Mouse (Mus musculus) c-Kit-positive CD71-positive TER-119-positive erythroid progenitor cells, embryonic 14.5 days (primary cell): ENCODE measurements at regions not wholly inside any gene's neighbourhood (a gene's known extent, or its start where the extent isn't known, plus 50 kb on each side); places are given as distances from the start of the nearest gene placed in this dataset.

Experiments
- DNase-seq: peaks from one replicate; pipeline ENCODE4 v3.0.0-alpha.2; 2013; ENCODE audit warnings: low spot score

- DNase-seq = no peak
These were observed 959.6 kb downstream of the Gsdmc2 start for GRCm38 (mm10) chr15:62885331-62885730.

DNA sequence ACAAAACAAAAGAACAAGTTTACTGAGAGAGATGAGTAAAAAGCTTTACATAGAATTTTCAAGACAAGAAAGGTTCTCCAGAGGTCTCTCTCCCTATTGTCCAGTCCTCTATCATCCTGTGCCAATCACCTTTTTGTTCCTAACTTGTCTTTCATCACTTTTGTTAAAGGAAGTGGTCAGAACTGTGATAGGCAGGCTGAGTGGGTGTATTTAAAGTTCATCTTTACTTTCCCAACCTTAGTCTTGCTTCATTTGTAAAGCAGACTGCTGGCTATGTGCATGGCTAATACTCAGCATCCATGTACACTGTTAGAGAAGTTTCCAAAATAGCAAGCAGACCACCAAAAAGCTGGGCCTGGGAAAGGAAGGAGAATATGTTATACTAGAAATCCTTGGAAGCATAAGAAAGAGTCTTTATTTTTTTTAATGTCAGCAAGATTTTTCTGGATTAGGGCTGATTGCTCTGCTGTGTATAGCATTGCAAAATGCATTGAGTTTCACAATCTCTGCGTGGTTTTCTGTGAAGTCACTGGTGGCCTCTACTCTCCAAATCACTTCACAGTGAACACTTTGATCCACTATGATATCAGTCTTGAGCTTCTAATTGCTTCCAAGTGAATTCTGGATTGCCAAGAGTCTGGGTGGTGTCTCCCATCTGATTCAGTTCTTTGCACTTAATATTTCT lies 973.8 kb downstream of the Gsdmc2 start:
- no peak for DNase-seq

- DNase-seq = no peak
These were observed 982.4 kb downstream of the Gsdmc2 start for GRCm38 (mm10) chr15:62862574-62862973.

- DNase-seq = no peak
These were observed 983.6 kb downstream of the Gsdmc2 start for GRCm38 (mm10) chr15:62861422-62861821.

DNA sequence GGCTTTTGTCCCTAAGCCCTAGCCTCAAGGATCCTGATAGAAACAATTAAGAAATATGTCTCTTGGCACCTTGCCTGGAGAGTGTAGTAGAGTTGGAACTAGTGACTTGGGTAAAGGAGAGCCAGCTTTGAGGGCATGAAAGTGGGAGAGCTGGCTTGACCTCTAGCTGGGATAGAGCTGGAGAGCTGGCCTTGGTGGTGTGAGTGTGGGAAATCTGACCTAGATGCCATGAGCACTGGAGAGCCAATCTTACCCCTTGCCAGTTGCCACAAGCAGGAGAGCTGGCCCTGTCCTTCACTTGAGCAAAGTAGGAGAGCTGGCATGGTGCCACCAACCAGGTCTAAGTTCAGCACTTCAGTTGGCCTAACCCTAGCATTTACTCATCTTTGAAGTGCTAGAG lies 995.7 kb downstream of the Gsdmc2 start:
- DNase-seq = no peak

- no peak for DNase-seq
These were observed 999.1 kb downstream of the Gsdmc2 start for GRCm38 (mm10) chr15:62845884-62846283.

DNA sequence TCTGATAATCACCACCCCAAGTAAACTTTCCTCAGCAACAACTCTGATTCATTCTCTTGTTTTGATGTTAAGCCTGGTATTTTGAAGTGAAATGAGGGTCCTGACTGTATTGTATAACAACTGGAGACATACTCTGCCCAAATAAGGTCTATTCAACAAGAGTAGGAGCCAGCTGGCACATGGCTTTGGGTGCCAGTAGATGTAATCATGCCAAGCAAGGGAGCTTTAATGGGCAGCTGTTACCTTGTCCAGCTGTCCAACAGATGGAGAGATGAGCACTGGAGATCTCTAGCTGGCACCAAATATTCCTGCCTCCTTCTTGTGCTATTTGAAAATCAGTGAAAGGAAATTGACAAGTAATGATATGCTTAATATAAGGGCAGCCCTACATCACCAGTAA lies 1019.4 kb downstream of the Gsdmc2 start:
- no peak for DNase-seq

GRCm38 (mm10) chr15:62823861-62824518 lies 1021.0 kb downstream of the Gsdmc2 start:
- DNase-seq = no peak

DNA sequence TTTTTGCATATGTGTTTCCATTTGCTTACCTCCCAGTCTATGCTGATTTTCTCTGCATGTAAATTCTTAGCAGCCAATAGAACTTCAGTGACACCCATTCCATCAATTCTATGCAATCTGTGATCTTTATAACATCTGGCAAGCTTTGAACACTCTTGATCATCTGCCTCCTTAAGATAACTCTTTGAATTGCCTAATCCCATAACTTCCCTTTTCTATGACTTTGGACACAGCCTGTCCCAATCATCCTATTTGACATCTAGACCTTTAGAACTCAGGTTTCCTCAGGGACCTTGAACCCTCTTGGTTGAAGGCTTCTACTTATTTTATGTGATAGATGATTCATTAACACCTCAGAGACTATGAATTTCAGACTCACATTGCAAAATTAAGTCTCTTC lies 1022.7 kb downstream of the Gsdmc2 start:
- DNase-seq = no peak

DNA sequence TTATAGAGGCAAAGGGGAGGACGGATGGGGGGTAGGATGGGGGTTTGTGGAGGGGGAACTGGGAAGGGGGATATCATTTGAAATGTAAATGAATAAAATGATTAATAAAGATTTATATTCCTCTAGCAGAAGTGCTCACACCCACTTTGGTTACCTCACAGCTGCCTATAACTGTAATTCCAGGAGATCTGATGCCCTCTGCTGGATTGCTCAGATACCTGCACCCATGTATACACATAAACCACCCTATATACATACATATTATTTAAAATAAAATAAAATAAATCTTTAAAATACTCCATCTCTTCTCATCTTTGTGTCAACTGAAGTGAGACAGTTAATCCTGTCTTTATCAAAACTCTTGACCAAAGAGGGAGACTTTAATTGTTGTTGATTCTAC lies 1031.9 kb downstream of the Gsdmc2 start:
- peak; percentile 2 for DNase-seq

DNA sequence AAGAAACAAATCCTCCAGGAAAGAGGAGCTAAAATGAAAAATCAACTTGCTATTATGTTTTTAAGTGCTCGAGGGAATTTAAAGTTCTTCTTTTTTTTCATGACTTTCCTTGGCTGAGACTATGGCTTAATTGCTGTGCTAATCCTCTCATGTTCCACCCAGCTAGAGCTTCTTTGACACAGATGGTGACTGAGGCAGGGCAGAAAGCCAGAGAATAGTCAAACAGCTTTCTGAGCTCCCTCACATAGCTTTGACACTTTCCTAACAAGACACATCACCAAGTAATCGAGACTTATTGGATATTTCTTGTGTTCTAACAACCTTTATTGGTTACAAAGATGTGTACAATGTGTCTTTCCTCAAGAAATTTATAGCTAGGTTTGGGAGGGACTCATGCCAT lies 1033.0 kb downstream of the Gsdmc2 start:
- DNase-seq = no peak

GRCm38 (mm10) chr15:62809320-62809719 lies 1035.7 kb downstream of the Gsdmc2 start:
- DNase-seq = no peak

DNA sequence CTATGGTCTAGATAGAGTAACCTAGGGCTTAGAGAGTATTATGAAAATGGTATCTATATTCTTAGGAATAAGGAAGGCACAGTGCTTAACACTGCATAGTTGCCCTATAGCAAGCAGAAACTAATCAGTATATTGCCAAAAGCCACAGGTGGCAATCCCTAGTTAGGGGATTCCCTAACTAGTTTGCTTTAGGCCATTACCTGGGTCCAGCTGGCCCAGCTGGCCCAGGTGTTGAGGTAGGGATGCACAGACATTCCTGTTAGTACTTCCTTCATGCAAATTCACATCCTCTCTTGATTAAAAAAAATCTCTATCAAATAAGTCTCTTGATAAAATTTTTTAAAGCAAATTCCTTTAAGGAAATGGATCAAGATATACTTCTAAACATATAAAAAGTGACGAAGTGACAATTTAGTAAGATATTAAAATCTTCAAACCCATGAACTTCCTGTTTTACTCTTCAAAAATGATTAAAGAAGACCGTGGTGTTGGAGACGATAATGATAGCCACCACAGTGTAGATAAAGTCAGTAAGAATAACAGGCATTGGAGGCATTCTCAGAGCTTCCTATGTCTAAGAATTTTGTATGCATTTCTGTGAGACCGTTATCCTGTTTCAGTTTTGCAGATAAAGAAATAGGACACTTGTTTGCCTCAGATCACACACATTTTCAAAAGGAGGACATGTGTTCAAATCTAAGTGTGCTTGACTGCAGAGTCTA lies 1036.7 kb downstream of the Gsdmc2 start:
- no peak for DNase-seq

DNA sequence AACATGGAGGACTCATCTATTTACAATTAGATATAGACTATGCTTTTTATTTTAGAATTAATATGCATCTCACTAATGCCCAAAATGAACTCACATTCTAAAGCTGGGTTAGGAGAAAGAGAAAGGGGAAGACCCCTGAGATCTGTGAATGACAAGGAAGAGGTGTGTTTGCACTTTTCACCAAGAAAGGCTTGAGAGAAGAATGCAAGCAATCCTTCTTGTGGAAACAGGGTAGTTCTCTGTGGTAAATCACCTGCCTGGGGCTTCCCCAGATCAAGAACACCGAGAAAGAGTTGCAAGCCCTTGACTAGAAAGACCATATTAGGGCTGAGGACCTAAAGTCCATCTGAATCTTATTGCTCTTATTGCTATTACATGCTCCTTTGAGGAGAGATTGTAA lies 1037.6 kb downstream of the Gsdmc2 start:
- DNase-seq = no peak

DNA sequence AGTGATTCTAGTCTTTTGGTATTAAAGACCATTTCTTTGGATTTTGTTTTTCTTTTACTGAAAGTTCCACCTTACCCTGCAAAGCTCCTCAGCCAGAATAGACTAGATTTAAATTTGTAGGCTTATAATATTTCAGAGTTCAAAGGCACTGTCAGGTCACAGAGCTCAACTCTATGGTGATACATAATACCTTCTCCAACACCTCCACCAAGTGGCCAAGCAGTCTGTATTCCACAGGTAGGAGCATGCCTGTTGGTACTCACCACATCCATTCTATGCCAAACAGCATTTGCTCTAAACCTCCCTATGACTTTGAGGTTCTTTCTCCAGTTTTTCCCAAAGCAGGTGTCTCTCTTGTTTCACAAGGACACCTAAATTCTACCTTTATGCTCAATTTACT lies 1042.2 kb downstream of the Gsdmc2 start:
- no peak for DNase-seq

DNA sequence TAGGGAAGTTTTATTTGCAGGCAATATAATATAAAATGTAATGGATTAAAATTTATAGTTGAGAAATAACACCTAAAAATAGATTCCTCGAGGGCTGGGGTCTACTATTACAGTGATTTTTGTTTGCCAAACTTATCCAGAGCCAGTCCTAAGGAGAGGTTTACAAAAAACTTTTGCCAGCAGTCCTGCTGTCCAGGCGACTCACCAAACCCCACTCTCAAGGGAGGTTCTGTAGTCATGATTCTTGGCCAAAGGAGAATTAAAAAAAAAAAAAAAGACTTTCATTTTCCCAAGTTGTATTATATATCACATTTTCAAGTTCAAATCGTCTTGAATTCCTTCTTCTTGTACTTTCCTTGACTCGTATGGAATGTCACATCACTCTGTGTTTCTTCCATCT lies 1046.2 kb downstream of the Gsdmc2 start:
- DNase-seq = no peak

- DNase-seq = no peak
These were observed 1051.4 kb downstream of the Gsdmc2 start for GRCm38 (mm10) chr15:62793569-62793968.

- no peak for DNase-seq
These were observed 1052.9 kb downstream of the Gsdmc2 start for GRCm38 (mm10) chr15:62792084-62792483.

GRCm38 (mm10) chr15:62787753-62788152 lies 1057.2 kb downstream of the Gsdmc2 start:
- DNase-seq = no peak

DNA sequence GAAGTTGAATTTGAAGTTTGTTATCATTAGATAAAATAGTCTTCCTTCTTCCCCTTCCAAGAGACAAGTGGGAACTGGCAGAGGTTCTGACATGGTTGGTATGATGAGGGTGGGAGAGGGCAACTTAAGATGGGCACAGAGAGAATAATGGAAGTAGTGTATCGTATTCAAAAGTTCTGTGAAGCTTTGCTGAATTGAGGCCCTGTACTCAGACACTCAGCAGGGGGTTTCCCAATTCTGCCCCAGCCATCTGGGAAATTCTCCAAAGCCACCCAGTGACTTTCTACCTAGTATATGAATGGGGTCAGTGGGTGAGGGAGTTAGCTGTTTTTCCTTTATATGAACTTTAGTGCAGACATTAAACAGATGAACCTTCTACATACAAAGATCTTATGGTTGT lies 1058.7 kb downstream of the Gsdmc2 start:
- DNase-seq = no peak

DNA sequence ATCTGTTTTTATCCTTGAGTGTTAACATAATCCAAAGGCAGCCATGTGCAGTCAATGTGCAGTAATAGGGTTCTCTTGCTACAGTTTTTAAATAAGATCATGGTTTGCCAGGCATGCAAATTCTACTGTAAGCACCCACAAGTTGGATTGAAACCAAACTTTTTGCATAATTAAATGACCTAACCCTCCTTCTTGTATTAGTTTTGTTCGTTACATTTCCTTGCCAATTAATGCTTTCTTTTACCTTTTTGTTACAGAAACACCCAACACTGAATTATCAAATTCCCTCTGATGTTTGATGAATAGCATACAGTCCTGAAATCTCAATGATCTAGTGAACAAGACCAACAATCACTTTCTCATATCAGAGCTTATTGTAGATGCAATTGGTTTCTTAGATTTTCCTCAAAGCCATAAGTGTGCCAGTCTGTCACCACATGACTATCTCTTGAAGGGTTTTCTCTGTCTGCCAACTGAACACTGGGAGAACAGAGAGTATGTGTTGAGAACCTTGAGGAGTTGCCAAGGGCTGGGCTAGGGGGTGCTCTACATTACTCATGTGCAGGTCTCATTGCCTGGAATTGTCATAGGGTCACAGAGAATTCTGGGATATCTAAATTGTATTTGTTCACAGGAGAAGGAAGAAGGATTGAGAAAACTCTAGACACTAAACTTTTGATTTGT lies 1060.4 kb downstream of the Gsdmc2 start:
- no peak for DNase-seq

DNA sequence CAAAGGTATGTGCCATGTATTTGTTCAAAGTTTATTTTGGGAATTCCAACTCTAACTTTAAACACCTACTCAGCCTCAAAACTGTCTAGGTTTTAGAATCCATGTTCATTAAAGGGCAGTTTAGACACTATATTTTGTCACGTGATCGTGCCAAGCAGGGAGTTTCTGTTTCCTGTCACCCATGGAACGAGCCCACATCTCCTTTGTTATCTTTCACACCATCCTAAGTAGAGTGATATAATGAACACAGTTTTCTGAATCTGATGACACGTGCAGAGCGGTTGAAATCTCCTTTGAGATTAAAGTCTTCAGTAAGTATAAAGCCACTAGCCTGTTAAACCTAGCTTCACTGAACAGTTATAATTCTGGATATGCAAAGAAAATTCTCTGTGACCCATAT lies 1066.1 kb downstream of the Gsdmc2 start:
- DNase-seq = no peak

GRCm38 (mm10) chr15:62752686-62753085 lies 1092.3 kb downstream of the Gsdmc2 start:
- DNase-seq = no peak
